Mouse (Mus musculus): ENCODE measurements around the gene Txnrd3. TPM values are rescaled to one million over a fixed set of nuclear protein-coding genes. Genes with fewer than 3 reads are reported as not detected.

The Txnrd3 gene
- total and polyA plus RNA-seq, 3 experiments = 2.3 to 6.8 (median 4.1) TPM

- no peaks in the 10 kb centered on the region for H3K4me1 ChIP-seq (ENCODE audit: insufficient read depth, low read depth, low read length)
Measured at GRCm38 (mm10) chr6:89680155-89680554, 36.4 kb downstream of the Txnrd3 start.

GRCm38 (mm10) chr6:89684231-89684630 lies 40.4 kb downstream of the Txnrd3 start:
- H3K4me3 ChIP-seq (ENCODE audit: low read depth, low read length) = no peak overlapping the region
- no peaks in the 10 kb centered on the region for H3K9me3 ChIP-seq (replicated peaks)
- no peaks in the 10 kb centered on the region for H3K27me3 ChIP-seq (ENCODE audit: insufficient read depth, low read length)
- H3K4me1 ChIP-seq (ENCODE audit: insufficient read depth, low read depth, low read length) = no peaks in the 10 kb centered on the region
- TF ChIP-seq TAL1 (conservative IDR thresholded peaks at IDR 0.05; ENCODE audit: low read depth, low read length) (no peak), POLR2AphosphoS5 (IDR thresholded peaks at IDR 0.05; ENCODE audit: insufficient replicate concordance, low read depth, low read length) (no peak), GATA1 (IDR thresholded peaks at IDR 0.05; ENCODE audit: borderline replicate concordance, low read length) (no peak), GATA2 (IDR thresholded peaks at IDR 0.05; ENCODE audit: borderline replicate concordance, low read depth, low read length) (no peak), CTCF (IDR thresholded peaks at IDR 0.05; ENCODE audit: low read depth, low read length) (no peak)
- DNase-seq (ENCODE audit: low spot score) = no peak
- H3K36me3 ChIP-seq (replicated peaks) = no peaks in the 10 kb centered on the region
- ATAC-seq (ENCODE audit: extremely low read depth, insufficient number of reproducible peaks, low FRiP score, poor library complexity, severe bottlenecking) = no peak

More at GRCm38 (mm10) chr6:89680155-89680554, 36.4 kb downstream of the Txnrd3 start:
- no peak for ATAC-seq (ENCODE audit: extremely low read depth, insufficient number of reproducible peaks, low FRiP score, poor library complexity, severe bottlenecking)
- Histone ChIP-seq H3K4me3 (ENCODE audit: low read depth, low read length) (no peak overlapping the region), H3K27me3 (ENCODE audit: insufficient read depth, low read length) (no peaks in the 10 kb centered on the region), H3K36me3 (replicated peaks) (no peaks in the 10 kb centered on the region), H3K9me3 (replicated peaks) (no peaks in the 10 kb centered on the region)
- TF ChIP-seq POLR2AphosphoS5 (IDR thresholded peaks at IDR 0.05; ENCODE audit: insufficient replicate concordance, low read depth, low read length) (no peak), CTCF (IDR thresholded peaks at IDR 0.05; ENCODE audit: low read depth, low read length) (peak; percentile 78), TAL1 (conservative IDR thresholded peaks at IDR 0.05; ENCODE audit: low read depth, low read length) (no peak)
- DNase-seq (ENCODE audit: low spot score) = no peak

GRCm38 (mm10) chr6:89687100-89687499 lies 43.3 kb downstream of the Txnrd3 start:
- H3K36me3 ChIP-seq (replicated peaks) = no peaks in the 10 kb centered on the region
- no peak for ATAC-seq (ENCODE audit: extremely low read depth, insufficient number of reproducible peaks, low FRiP score, poor library complexity, severe bottlenecking)

GRCm38 (mm10) chr6:89706624-89707023 lies 62.8 kb downstream of the Txnrd3 start:
- H3K4me3 ChIP-seq (ENCODE audit: low read depth, low read length) = no peak overlapping the region
- TF ChIP-seq GATA1 (IDR thresholded peaks at IDR 0.05; ENCODE audit: borderline replicate concordance, low read length) (no peak), CTCF (IDR thresholded peaks at IDR 0.05; ENCODE audit: low read depth, low read length) (no peak), GATA2 (IDR thresholded peaks at IDR 0.05; ENCODE audit: borderline replicate concordance, low read depth, low read length) (no peak), POLR2AphosphoS5 (IDR thresholded peaks at IDR 0.05; ENCODE audit: insufficient replicate concordance, low read depth, low read length) (no peak), TAL1 (conservative IDR thresholded peaks at IDR 0.05; ENCODE audit: low read depth, low read length) (no peak)
- H3K9me3 ChIP-seq (replicated peaks) = no peaks in the 10 kb centered on the region
- no peaks in the 10 kb centered on the region for H3K27me3 ChIP-seq (ENCODE audit: insufficient read depth, low read length)
- H3K4me1 ChIP-seq (ENCODE audit: insufficient read depth, low read depth, low read length) = no peaks in the 10 kb centered on the region
- ATAC-seq (ENCODE audit: extremely low read depth, insufficient number of reproducible peaks, low FRiP score, poor library complexity, severe bottlenecking) (no peak), DNase-seq (ENCODE audit: low spot score) (no peak)
- no peaks in the 10 kb centered on the region for H3K36me3 ChIP-seq (replicated peaks)

More at GRCm38 (mm10) chr6:89687100-89687499, 43.3 kb downstream of the Txnrd3 start:
- no peak for TF ChIP-seq POLR2AphosphoS5 (IDR thresholded peaks at IDR 0.05; ENCODE audit: insufficient replicate concordance, low read depth, low read length)
- no peak for TF ChIP-seq GATA2 (IDR thresholded peaks at IDR 0.05; ENCODE audit: borderline replicate concordance, low read depth, low read length)
- no peak for TF ChIP-seq TAL1 (conservative IDR thresholded peaks at IDR 0.05; ENCODE audit: low read depth, low read length)
- H3K27me3 ChIP-seq (ENCODE audit: insufficient read depth, low read length) = no peaks in the 10 kb centered on the region
- H3K9me3 ChIP-seq (replicated peaks) = no peaks in the 10 kb centered on the region
- no peaks in the 10 kb centered on the region for H3K4me1 ChIP-seq (ENCODE audit: insufficient read depth, low read depth, low read length)
- no peak overlapping the region for H3K4me3 ChIP-seq (ENCODE audit: low read depth, low read length)
- no peak for DNase-seq (ENCODE audit: low spot score)

- DNase-seq (ENCODE audit: low spot score) (no peak), ATAC-seq (ENCODE audit: extremely low read depth, insufficient number of reproducible peaks, low FRiP score, poor library complexity, severe bottlenecking) (no peak)
- no peak for TF ChIP-seq GATA1 (IDR thresholded peaks at IDR 0.05; ENCODE audit: borderline replicate concordance, low read length)
- Histone ChIP-seq H3K4me3 (ENCODE audit: low read depth, low read length) (no peak within 1 kb of the TSS), H3K4me1 (ENCODE audit: insufficient read depth, low read depth, low read length) (no peaks in the 10 kb centered on the region), H3K36me3 (replicated peaks) (no peaks in the 10 kb centered on the region), H3K27me3 (ENCODE audit: insufficient read depth, low read length) (no peaks in the 10 kb centered on the region), H3K9me3 (replicated peaks) (no peaks in the 10 kb centered on the region)
Measured at GRCm38 (mm10) chr6:89707240-89707639, 63.5 kb downstream of the Txnrd3 start, which contains the start of gene Vmn1r40. Gene Vmn1r40, plus strand, starts transcription at chr6:89707540.

- TF ChIP-seq POLR2AphosphoS5 (IDR thresholded peaks at IDR 0.05; ENCODE audit: insufficient replicate concordance, low read depth, low read length) (no peak), GATA1 (IDR thresholded peaks at IDR 0.05; ENCODE audit: borderline replicate concordance, low read length) (no peak), CTCF (IDR thresholded peaks at IDR 0.05; ENCODE audit: low read depth, low read length) (no peak), GATA2 (IDR thresholded peaks at IDR 0.05; ENCODE audit: borderline replicate concordance, low read depth, low read length) (no peak), TAL1 (conservative IDR thresholded peaks at IDR 0.05; ENCODE audit: low read depth, low read length) (no peak)
- ATAC-seq (ENCODE audit: extremely low read depth, insufficient number of reproducible peaks, low FRiP score, poor library complexity, severe bottlenecking) = no peak
- H3K9me3 ChIP-seq (replicated peaks) = no peaks in the 10 kb centered on the region
- H3K4me3 ChIP-seq (ENCODE audit: low read depth, low read length) = no peak overlapping the region
- H3K27me3 ChIP-seq (ENCODE audit: insufficient read depth, low read length) = no peaks in the 10 kb centered on the region
- no peaks in the 10 kb centered on the region for H3K4me1 ChIP-seq (ENCODE audit: insufficient read depth, low read depth, low read length)
- H3K36me3 ChIP-seq (replicated peaks) = no peaks in the 10 kb centered on the region
- DNase-seq (ENCODE audit: low spot score) = no peak
Measured at GRCm38 (mm10) chr6:89718051-89718450, 74.3 kb downstream of the Txnrd3 start.

Other genes starting within 250 kb of the Txnrd3 start
- gene Chchd6, start 48.3 kb upstream of the Txnrd3 start, total RNA-seq (2014; fragmentation: Nextera tagmentation) = 7.1 and 9.0 TPM in 2 replicates
- gene Chchd6, start 48.3 kb upstream of the Txnrd3 start, total RNA-seq (2017) = 4.7 and 5.3 TPM in 2 replicates
- gene Chchd6, start 48.3 kb upstream of the Txnrd3 start, polyA plus RNA-seq (2012) = 13.3 and 15.8 TPM in 2 replicates
- not detected in 2 replicates for gene Vmn1r40, start 63.6 kb downstream of the Txnrd3 start, total RNA-seq (2014; fragmentation: Nextera tagmentation)
- gene Vmn1r40, start 63.6 kb downstream of the Txnrd3 start, total RNA-seq (2017) = 0.06 and 0.16 TPM in 2 replicates
- gene Vmn1r40, start 63.6 kb downstream of the Txnrd3 start, polyA plus RNA-seq (2012) = not detected in 2 replicates
- not detected in 2 replicates for gene Vmn1r41, start 96.8 kb downstream of the Txnrd3 start, total RNA-seq (2014; fragmentation: Nextera tagmentation)
- 0.16 and 0.58 TPM in 2 replicates for gene Vmn1r41, start 96.8 kb downstream of the Txnrd3 start, total RNA-seq (2017)
- gene Vmn1r41, start 96.8 kb downstream of the Txnrd3 start, polyA plus RNA-seq (2012) = not detected in 2 replicates
- not detected in 2 replicates for gene Vmn1r42, start 232.4 kb downstream of the Txnrd3 start, total RNA-seq (2014; fragmentation: Nextera tagmentation)
- gene Vmn1r42, start 232.4 kb downstream of the Txnrd3 start, total RNA-seq (2017) = 0.11 and 0.12 TPM in 2 replicates
- gene Vmn1r42, start 232.4 kb downstream of the Txnrd3 start, polyA plus RNA-seq (2012) = not detected in 2 replicates
- not detected in 2 replicates for gene Vmn1r43, start 232.4 kb downstream of the Txnrd3 start, total RNA-seq (2014; fragmentation: Nextera tagmentation)
- 0.05 and 0.17 TPM in 2 replicates for gene Vmn1r43, start 232.4 kb downstream of the Txnrd3 start, total RNA-seq (2017)
- not detected in 2 replicates for gene Vmn1r43, start 232.4 kb downstream of the Txnrd3 start, polyA plus RNA-seq (2012)
- not detected in 2 replicates for gene Vmn1r44, start 239.7 kb downstream of the Txnrd3 start, total RNA-seq (2014; fragmentation: Nextera tagmentation)
- 0.27 and 0.29 TPM in 2 replicates for gene Vmn1r44, start 239.7 kb downstream of the Txnrd3 start, total RNA-seq (2017)
- not detected in 2 replicates for gene Vmn1r44, start 239.7 kb downstream of the Txnrd3 start, polyA plus RNA-seq (2012)